Mouse (Mus musculus) stomach, embryonic 14.5 days (tissue): ENCODE data around the gene Med9. TPM values are rescaled to one million over a fixed set of nuclear protein-coding genes. Genes with fewer than 3 reads are reported as not detected.

Source experiments
- ATAC-seq: fragments of 200-750 bp; cut with Nextera tagmentation; 2 replicates; pipeline ENCODE4 v1.8.0; 2017; ENCODE audit warnings: low read depth, moderate TSS enrichment; ENCODE audit not compliant: insufficient number of reproducible peaks, insufficient read depth, low FRiP score
- H3K27ac ChIP-seq: fragments of 300-500 bp; sonication (generic); 2 replicates; pipeline ENCODE4 v1.5.1; 2014; ENCODE audit warnings: mild to moderate bottlenecking, low read length, moderate library complexity, mixed read lengths
- H3K27me3 ChIP-seq: fragments of 300-500 bp; sonication (generic); 2 replicates; pipeline ENCODE4 v1.6.1; 2014; ENCODE audit warnings: low read length, control low read depth, mixed read lengths; ENCODE audit not compliant: control insufficient read depth, insufficient read depth
- H3K36me3 ChIP-seq: fragments of 300-500 bp; sonication (generic); 2 replicates; pipeline ENCODE4 v1.6.1; 2014; ENCODE audit warnings: mild to moderate bottlenecking, control low read depth, low read length, moderate library complexity, mixed read lengths; ENCODE audit not compliant: control insufficient read depth, insufficient read depth
- H3K4me1 ChIP-seq: fragments of 300-500 bp; sonication (generic); 2 replicates; pipeline ENCODE4 v1.6.1; 2014; ENCODE audit warnings: low read length, control low read depth, mixed read lengths; ENCODE audit not compliant: control insufficient read depth, insufficient read depth
- H3K4me2 ChIP-seq: fragments of 300-500 bp; sonication (generic); replicated peaks from 2 replicates; pipeline ENCODE4 v1.6.1; 2014; ENCODE audit warnings: low read depth, low read length, control low read depth
- H3K4me3 ChIP-seq: fragments of 300-500 bp; sonication (generic); 2 replicates; pipeline ENCODE4 v1.5.1; 2014; ENCODE audit warnings: low read depth, low read length, control low read depth
- H3K9ac ChIP-seq: fragments of 300-500 bp; sonication (generic); replicated peaks from 2 replicates; pipeline ENCODE4 v1.6.1; 2014; ENCODE audit warnings: low read depth, mild to moderate bottlenecking, control low read depth, low read length, moderate library complexity, mixed read lengths
- H3K9me3 ChIP-seq: fragments of 300-500 bp; sonication (generic); 2 replicates; pipeline ENCODE4 v1.6.1; 2016; ENCODE audit warnings: low read depth, low read length, control low read depth; ENCODE audit not compliant: control insufficient read depth
- WGBS: fragments of 180-500 bp; shearing (Covaris S2); extraction: QIAGEN DNeasy Blood & Tissue Kit; methylation state at CpG from one replicate; pipeline ENCODE4 v1.1.7; 2014; 5-methylcytosine and 5-hydroxymethylcytosine counted together
- polyA plus RNA-seq: library from polyadenylated mRNA; unstranded; fragments of >200 nt; fragmentation: Nextera tagmentation; extraction: Ambion mirVana; gene quantifications from 2 replicates; pipeline ENCODE4 v1.2.1, GENCODE M21; 2014

The Med9 gene
- polyA plus RNA-seq, 1 experiment from 2014 or later, result 39.1 TPM

GRCm38 (mm10) chr11:59989406-59989805, 41.4 kb downstream of the Med9 start:
- Histone ChIP-seq H3K27me3 (no peaks in the 10 kb centered on the region), H3K4me1 (no peaks in the 10 kb centered on the region), H3K4me2 (no peak overlapping the region), H3K9me3 (no peaks in the 10 kb centered on the region), H3K4me3 (no peak overlapping the region), H3K27ac (no peak overlapping the region), H3K36me3 (no peaks in the 10 kb centered on the region), H3K9ac (no peak overlapping the region)
- ATAC-seq, result no peak
- WGBS, result 82% methylated on average over 1 of the region's 1 CpGs

- H3K4me3 ChIP-seq, result no peak overlapping the region
- WGBS, result 54% methylated on average over 8 of the region's 8 CpGs
- H3K4me2 ChIP-seq, result no peak overlapping the region
- no peak overlapping the region for H3K27ac ChIP-seq
- H3K4me1 ChIP-seq, result no peaks in the 10 kb centered on the region
- H3K9ac ChIP-seq, result no peak overlapping the region
- no peaks in the 10 kb centered on the region for H3K9me3 ChIP-seq
- ATAC-seq, result no peak
- no peaks in the 10 kb centered on the region for H3K36me3 ChIP-seq
- H3K27me3 ChIP-seq, result no peaks in the 10 kb centered on the region
These were observed 43.4 kb downstream of the Med9 start for GRCm38 (mm10) chr11:59991365-59991764.

- ATAC-seq, result no peak
- no peaks in the 10 kb centered on the region for H3K9me3 ChIP-seq
- H3K4me3 ChIP-seq, result no peak overlapping the region
- H3K27ac ChIP-seq, result no peak overlapping the region
- no peaks in the 10 kb centered on the region for H3K27me3 ChIP-seq
- no peak overlapping the region for H3K9ac ChIP-seq
- H3K36me3 ChIP-seq, result no peaks in the 10 kb centered on the region
- no peak overlapping the region for H3K4me2 ChIP-seq
- 26% methylated on average over 9 of the region's 9 CpGs for WGBS
- H3K4me1 ChIP-seq, result no peaks in the 10 kb centered on the region
These were observed 46.3 kb downstream of the Med9 start for GRCm38 (mm10) chr11:59994318-59994717.

- H3K9ac ChIP-seq, result no peak overlapping the region
- 82% methylated on average over 5 of the region's 5 CpGs for WGBS
- no peak overlapping the region for H3K27ac ChIP-seq
- no peaks in the 10 kb centered on the region for H3K4me1 ChIP-seq
- H3K36me3 ChIP-seq, result no peaks in the 10 kb centered on the region
- no peaks in the 10 kb centered on the region for H3K9me3 ChIP-seq
- no peaks in the 10 kb centered on the region for H3K27me3 ChIP-seq
- no peak for ATAC-seq
- H3K4me3 ChIP-seq, result no peak overlapping the region
- H3K4me2 ChIP-seq, result no peak overlapping the region
These were observed 53.4 kb downstream of the Med9 start for GRCm38 (mm10) chr11:60001231-60001980.

GRCm38 (mm10) chr11:60003811-60004210, 55.8 kb downstream of the Med9 start:
- Histone ChIP-seq H3K4me3 (no peak overlapping the region), H3K4me1 (no peaks in the 10 kb centered on the region), H3K27me3 (no peaks in the 10 kb centered on the region), H3K9me3 (no peaks in the 10 kb centered on the region), H3K9ac (no peak overlapping the region), H3K27ac (no peak overlapping the region), H3K36me3 (no peaks in the 10 kb centered on the region), H3K4me2 (no peak overlapping the region)
- ATAC-seq, result no peak
- WGBS, result 84% methylated on average over 7 of the region's 8 CpGs

GRCm38 (mm10) chr11:60004716-60005115, 56.7 kb downstream of the Med9 start:
- no peak for ATAC-seq

GRCm38 (mm10) chr11:60005866-60006265, 57.9 kb downstream of the Med9 start:
- H3K4me2 ChIP-seq, result no peak overlapping the region
- 73% methylated on average over 3 of the region's 3 CpGs for WGBS
- no peak for ATAC-seq
- no peaks in the 10 kb centered on the region for H3K27me3 ChIP-seq
- H3K4me3 ChIP-seq, result no peak overlapping the region
- H3K4me1 ChIP-seq, result no peaks in the 10 kb centered on the region
- H3K9me3 ChIP-seq, result no peaks in the 10 kb centered on the region
- H3K36me3 ChIP-seq, result no peaks in the 10 kb centered on the region
- H3K27ac ChIP-seq, result no peak overlapping the region
- H3K9ac ChIP-seq, result no peak overlapping the region

More at GRCm38 (mm10) chr11:60004716-60005115, 56.7 kb downstream of the Med9 start:
- Histone ChIP-seq H3K9ac (no peak overlapping the region), H3K9me3 (no peaks in the 10 kb centered on the region), H3K4me3 (no peak overlapping the region), H3K27ac (no peak overlapping the region), H3K4me2 (no peak overlapping the region), H3K27me3 (no peaks in the 10 kb centered on the region), H3K4me1 (no peaks in the 10 kb centered on the region), H3K36me3 (no peaks in the 10 kb centered on the region)
- WGBS, result 78% methylated on average over 6 of the region's 6 CpGs

GRCm38 (mm10) chr11:60009451-60009850, 61.4 kb downstream of the Med9 start:
- WGBS, result 74% methylated on average over 3 of the region's 3 CpGs
- Histone ChIP-seq H3K4me1 (no peaks in the 10 kb centered on the region), H3K9ac (no peak overlapping the region), H3K36me3 (no peaks in the 10 kb centered on the region), H3K4me3 (no peak overlapping the region), H3K27ac (no peak overlapping the region), H3K9me3 (no peaks in the 10 kb centered on the region), H3K27me3 (no peaks in the 10 kb centered on the region), H3K4me2 (no peak overlapping the region)
- no peak for ATAC-seq

- no peaks in the 10 kb centered on the region for H3K9me3 ChIP-seq
- H3K4me1 ChIP-seq, result no peaks in the 10 kb centered on the region
- 85% methylated on average over 3 of the region's 3 CpGs for WGBS
- no peaks in the 10 kb centered on the region for H3K27me3 ChIP-seq
- no peak overlapping the region for H3K4me2 ChIP-seq
- no peak overlapping the region for H3K4me3 ChIP-seq
- no peak overlapping the region for H3K9ac ChIP-seq
- H3K27ac ChIP-seq, result no peak overlapping the region
- no peaks in the 10 kb centered on the region for H3K36me3 ChIP-seq
- no peak for ATAC-seq
These were observed 63.5 kb downstream of the Med9 start for GRCm38 (mm10) chr11:60011516-60011915.
